Mouse (Mus musculus): Measurements from ENCODE around the gene Zfp449. TPM values are rescaled to one million over a fixed set of nuclear protein-coding genes. Genes with fewer than 3 reads are reported as not detected.
"Not testable (repeated sequence)": the region's sequence is repeated elsewhere in the genome, so short reads cannot be mapped to it uniquely, and the experiment has no call there.

The Zfp449 gene
- polyA plus RNA-seq (2016; fragmentation: Nextera tagmentation; extraction: Ambion mirVana): 6.5 and 7.4 TPM in 2 replicates

- Histone ChIP-seq H3K4me1 (peaks cover 4% of the 10 kb centered on the region), H3K9me3 (replicated peaks) (no peaks in the 10 kb centered on the region), H3K4me3 (peak within 1 kb of the TSS; percentile 63), H3K36me3 (peaks cover 12% of the 10 kb centered on the region; the same call in 1 of the 2 replicates), H3K27me3 (ENCODE audit: low read depth, poor library complexity, severe bottlenecking) (no peaks in the 10 kb centered on the region), H3K27ac (replicated peaks) (peak within 1 kb of the TSS; percentile 83)
- 16% methylated on average over 32 of the region's 39 CpGs for WGBS
- DNase-seq (ENCODE audit: low spot score): peak; percentile 84
Observed at GRCm38 (mm10) chrX:56346176-56346931, at the start of gene Zfp449. Gene Zfp449 (plus strand): TSS chrX:56346400.

GRCm38 (mm10) chrX:56307597-56307996 is 38.6 kb upstream of the Zfp449 start:
- Histone ChIP-seq H3K27me3 (ENCODE audit: low read depth, poor library complexity, severe bottlenecking) (no peaks in the 10 kb centered on the region), H3K4me3 (no peak overlapping the region), H3K4me1 (no peaks in the 10 kb centered on the region), H3K36me3 (no peaks in the 10 kb centered on the region), H3K9me3 (replicated peaks) (no peaks in the 10 kb centered on the region), H3K27ac (replicated peaks) (no peak overlapping the region)
- WGBS: 83% methylated on average over 5 of the region's 5 CpGs
- no peak for DNase-seq (ENCODE audit: low spot score)

DNA sequence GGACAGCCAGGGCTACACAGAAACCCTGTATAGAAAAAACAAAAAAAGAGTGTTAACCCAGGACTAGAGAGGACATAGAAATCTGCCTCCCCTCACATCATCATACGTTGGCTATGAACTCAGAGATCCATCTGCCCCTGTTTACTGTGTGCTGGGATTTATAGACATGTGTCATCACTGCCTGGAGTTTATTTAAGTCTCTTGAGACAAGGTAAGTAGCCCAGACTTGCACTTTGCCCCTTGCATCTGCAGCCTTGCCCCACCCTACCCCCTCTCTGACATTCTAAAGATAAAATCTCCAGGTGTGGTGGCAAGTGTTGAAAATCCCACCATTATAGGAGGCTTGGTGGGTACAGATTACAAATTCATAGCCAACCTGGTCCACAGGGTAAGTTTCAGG is 33.4 kb upstream of the Zfp449 start:
- no peak for DNase-seq (ENCODE audit: low spot score)
- WGBS: 89% methylated on average over 1 of the region's 1 CpGs
- H3K27ac ChIP-seq (replicated peaks): no peak overlapping the region
- no peaks in the 10 kb centered on the region for H3K4me1 ChIP-seq
- H3K36me3 ChIP-seq: no peaks in the 10 kb centered on the region
- no peak overlapping the region for H3K4me3 ChIP-seq
- H3K9me3 ChIP-seq (replicated peaks): no peaks in the 10 kb centered on the region
- H3K27me3 ChIP-seq (ENCODE audit: low read depth, poor library complexity, severe bottlenecking): no peaks in the 10 kb centered on the region

GRCm38 (mm10) chrX:56322096-56322495 is 24.1 kb upstream of the Zfp449 start:
- Histone ChIP-seq H3K4me1 (no peaks in the 10 kb centered on the region), H3K27ac (replicated peaks) (no peak overlapping the region), H3K36me3 (no peaks in the 10 kb centered on the region), H3K9me3 (replicated peaks) (no peaks in the 10 kb centered on the region), H3K4me3 (no peak overlapping the region), H3K27me3 (ENCODE audit: low read depth, poor library complexity, severe bottlenecking) (no peaks in the 10 kb centered on the region)
- WGBS: 87% methylated on average over 5 of the region's 5 CpGs
- DNase-seq (ENCODE audit: low spot score): no peak

DNA sequence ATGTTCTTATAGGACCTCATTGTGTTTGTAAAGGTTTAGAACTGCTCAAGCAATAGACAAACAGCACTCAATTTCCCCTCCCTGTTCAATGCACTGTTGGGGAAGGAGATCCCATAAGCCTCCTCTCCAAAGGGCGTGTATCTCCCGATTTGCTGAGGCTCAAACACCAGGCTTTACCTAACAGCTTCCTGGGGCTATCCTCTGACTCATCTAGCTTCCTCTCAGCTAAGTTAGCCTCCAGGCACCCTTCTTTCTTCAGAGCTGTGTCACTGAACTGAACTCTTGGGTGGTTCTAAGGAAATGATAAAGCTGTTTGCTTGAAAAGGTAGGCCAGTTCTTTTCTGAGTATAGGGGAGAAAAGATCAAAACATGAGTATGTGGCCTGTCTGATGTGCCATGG is 23.5 kb upstream of the Zfp449 start:
- H3K27ac ChIP-seq (replicated peaks): no peak overlapping the region
- H3K4me3 ChIP-seq: no peak overlapping the region
- peaks cover 3% of the 10 kb centered on the region for H3K9me3 ChIP-seq (replicated peaks)
- H3K4me1 ChIP-seq: no peaks in the 10 kb centered on the region
- H3K27me3 ChIP-seq (ENCODE audit: low read depth, poor library complexity, severe bottlenecking): no peaks in the 10 kb centered on the region
- H3K36me3 ChIP-seq: no peaks in the 10 kb centered on the region
- DNase-seq (ENCODE audit: low spot score): no peak
- WGBS: 90% methylated on average over 2 of the region's 2 CpGs

DNA sequence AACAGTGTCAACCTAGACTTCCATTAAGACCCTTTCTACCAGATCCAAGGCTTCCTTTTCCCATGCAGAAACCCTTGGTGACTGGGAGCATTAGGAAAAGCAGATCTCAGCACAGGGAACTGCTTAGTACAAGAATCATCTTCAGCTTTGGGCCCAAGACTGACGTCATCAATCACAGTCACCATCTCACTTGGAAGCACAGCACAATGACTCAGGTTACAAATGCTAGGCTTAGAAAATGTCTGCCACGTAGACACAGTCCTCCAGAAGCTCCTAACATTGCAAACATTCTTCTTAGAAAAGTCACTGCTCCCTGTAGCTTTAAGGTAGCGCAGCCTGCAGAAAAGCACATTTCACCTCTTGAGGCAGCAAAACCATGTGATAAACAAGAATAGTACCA is 14.2 kb upstream of the Zfp449 start:
- H3K36me3 ChIP-seq: no peaks in the 10 kb centered on the region
- H3K27me3 ChIP-seq (ENCODE audit: low read depth, poor library complexity, severe bottlenecking): no peaks in the 10 kb centered on the region
- no peak overlapping the region for H3K4me3 ChIP-seq
- no peak overlapping the region for H3K27ac ChIP-seq (replicated peaks)
- no peak for DNase-seq (ENCODE audit: low spot score)
- 82% methylated on average over 3 of the region's 3 CpGs for WGBS
- H3K9me3 ChIP-seq (replicated peaks): peaks cover 5% of the 10 kb centered on the region
- H3K4me1 ChIP-seq: no peaks in the 10 kb centered on the region

GRCm38 (mm10) chrX:56340305-56340704 is 5.9 kb upstream of the Zfp449 start:
- no peaks in the 10 kb centered on the region for H3K36me3 ChIP-seq
- no peaks in the 10 kb centered on the region for H3K9me3 ChIP-seq (replicated peaks)
- H3K27ac ChIP-seq (replicated peaks): no peak overlapping the region
- DNase-seq (ENCODE audit: low spot score): peak; percentile 14
- no peaks in the 10 kb centered on the region for H3K27me3 ChIP-seq (ENCODE audit: low read depth, poor library complexity, severe bottlenecking)
- H3K4me1 ChIP-seq: no peaks in the 10 kb centered on the region
- H3K4me3 ChIP-seq: no peak overlapping the region

- Histone ChIP-seq H3K4me3 (no peak overlapping the region), H3K9me3 (replicated peaks) (no peaks in the 10 kb centered on the region), H3K27ac (replicated peaks) (no peak overlapping the region), H3K27me3 (ENCODE audit: low read depth, poor library complexity, severe bottlenecking) (no peaks in the 10 kb centered on the region), H3K36me3 (no peaks in the 10 kb centered on the region), H3K4me1 (peaks cover 4% of the 10 kb centered on the region)
- DNase-seq (ENCODE audit: low spot score): no peak
- 88% methylated on average over 3 of the region's 3 CpGs for WGBS
Observed at GRCm38 (mm10) chrX:56342921-56343320, 3.3 kb upstream of the Zfp449 start.

GRCm38 (mm10) chrX:56346932-56347253 is 693 bp downstream of the Zfp449 start:
- Histone ChIP-seq H3K9me3 (replicated peaks) (no peaks in the 10 kb centered on the region), H3K27me3 (ENCODE audit: low read depth, poor library complexity, severe bottlenecking) (no peaks in the 10 kb centered on the region), H3K27ac (replicated peaks) (peak overlapping the region; percentile 83), H3K4me1 (peaks cover 4% of the 10 kb centered on the region), H3K4me3 (peak overlapping the region; percentile 63), H3K36me3 (peaks cover 12% of the 10 kb centered on the region; the same call in 1 of the 2 replicates)
- no peak for DNase-seq (ENCODE audit: low spot score)
- WGBS: 54% methylated on average over 8 of the region's 8 CpGs

- DNase-seq (ENCODE audit: low spot score): peak; percentile 43
- not testable (repeated sequence) for H3K27me3 ChIP-seq (ENCODE audit: low read depth, poor library complexity, severe bottlenecking); H3K36me3 ChIP-seq; H3K4me1 ChIP-seq; H3K9me3 ChIP-seq (replicated peaks)
- Histone ChIP-seq H3K4me3 (peak within 1 kb of the TSS; percentile 59), H3K27ac (replicated peaks) (peak within 1 kb of the TSS; percentile 68)
- 20% methylated on average over 53 of the region's 56 CpGs for WGBS
Observed at GRCm38 (mm10) chrX:56374431-56375128, 28.4 kb downstream of the Zfp449 start, which contains the start of gene Smim10l2a. Gene Smim10l2a (plus strand): TSS chrX:56374586.

GRCm38 (mm10) chrX:56380852-56381251 is 34.7 kb downstream of the Zfp449 start:
- Histone ChIP-seq H3K27me3 (ENCODE audit: low read depth, poor library complexity, severe bottlenecking) (0 out of 2 replicates have a peak, but pooled peaks cover 1% of the 10 kb centered on the region), H3K9me3 (replicated peaks) (peaks cover 8% of the 10 kb centered on the region; the same call in 1 of the 2 replicates), H3K4me1 (no peaks in the 10 kb centered on the region), H3K36me3 (no peaks in the 10 kb centered on the region), H3K4me3 (no peak overlapping the region), H3K27ac (replicated peaks) (no peak overlapping the region)
- WGBS: 92% methylated on average over 2 of the region's 2 CpGs
- no peak for DNase-seq (ENCODE audit: low spot score)

DNA sequence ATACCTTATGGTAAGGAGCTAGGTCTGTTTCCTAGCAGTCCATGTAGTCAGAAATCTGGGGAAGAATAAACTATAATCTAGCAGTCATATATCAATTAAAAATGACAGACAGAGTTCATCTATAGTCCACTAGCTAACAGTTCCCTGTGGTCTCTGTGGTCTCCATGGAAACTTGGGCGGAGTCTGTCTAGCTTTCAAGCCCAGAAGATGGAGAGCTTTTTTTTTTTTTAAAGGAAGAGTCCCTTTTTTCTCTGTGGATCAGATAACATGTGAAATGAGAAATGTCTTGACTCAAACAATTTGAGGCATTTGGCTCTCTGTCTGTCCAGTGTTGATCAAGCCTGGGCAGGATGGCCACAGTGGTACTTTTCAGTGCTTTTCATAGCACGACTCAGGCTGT is 37.9 kb downstream of the Zfp449 start:
- Histone ChIP-seq H3K27ac (replicated peaks) (no peak overlapping the region), H3K9me3 (replicated peaks) (peaks cover 8% of the 10 kb centered on the region; the same call in 1 of the 2 replicates), H3K4me1 (no peaks in the 10 kb centered on the region), H3K4me3 (no peak overlapping the region), H3K27me3 (ENCODE audit: low read depth, poor library complexity, severe bottlenecking) (no peaks in the 10 kb centered on the region), H3K36me3 (no peaks in the 10 kb centered on the region)
- 87% methylated on average over 2 of the region's 2 CpGs for WGBS
- DNase-seq (ENCODE audit: low spot score): no peak

DNA sequence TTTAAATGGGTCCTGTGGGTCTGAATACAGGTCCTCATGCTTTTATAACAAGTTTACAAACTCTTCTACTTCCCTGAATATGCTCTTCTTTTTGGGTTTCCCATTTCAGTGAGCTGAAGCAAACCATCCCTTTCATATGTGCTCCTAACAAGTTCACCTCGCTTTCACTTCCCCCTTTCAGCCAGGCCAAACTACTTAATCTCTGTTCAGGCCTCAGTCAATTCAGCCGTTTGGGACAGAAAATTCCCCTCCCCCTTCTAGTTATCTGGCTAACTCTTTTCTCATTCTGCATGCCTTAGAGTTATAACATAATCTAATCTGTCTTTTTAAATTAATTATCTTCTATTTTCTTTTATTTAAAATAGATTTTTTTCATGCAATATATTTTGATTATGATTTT is 58.4 kb downstream of the Zfp449 start:
- Histone ChIP-seq H3K27me3 (ENCODE audit: low read depth, poor library complexity, severe bottlenecking) (no peaks in the 10 kb centered on the region), H3K9me3 (replicated peaks) (no peaks in the 10 kb centered on the region), H3K4me1 (no peaks in the 10 kb centered on the region), H3K4me3 (no peak overlapping the region), H3K36me3 (no peaks in the 10 kb centered on the region), H3K27ac (replicated peaks) (no peak overlapping the region)
- 24% methylated on average over 2 of the region's 2 CpGs for WGBS
- DNase-seq (ENCODE audit: low spot score): no peak

Measured in midbrain, embryonic 10.5 days (tissue).